Mouse (Mus musculus) forebrain, embryonic 12.5 days (tissue): ENCODE results near the gene Sh3gl3. TPM values are rescaled to one million over a fixed set of nuclear protein-coding genes. Genes with fewer than 3 reads are reported as not detected.
"Not testable (repeated sequence)": the region's sequence is repeated elsewhere in the genome, so short reads cannot be mapped to it uniquely, and the experiment has no call there.

Experiments
- ATAC-seq: fragments of 200-750 bp; cut with Nextera tagmentation; 2 replicates; pipeline ENCODE4 v1.8.0; 2017; ENCODE audit warnings: moderate TSS enrichment; ENCODE audit not compliant: low FRiP score
- H3K27ac ChIP-seq: fragments of 300-500 bp; sonication (generic); 2 replicates; pipeline ENCODE4 v1.5.1; 2016; ENCODE audit warnings: mild to moderate bottlenecking
- H3K27me3 ChIP-seq: fragments of 300-500 bp; sonication (generic); 2 replicates; pipeline ENCODE4 v1.6.1; 2016; ENCODE audit warnings: mild to moderate bottlenecking
- H3K36me3 ChIP-seq: fragments of 300-500 bp; sonication (generic); replicated peaks from 2 replicates; pipeline ENCODE4 v1.6.1; 2016; ENCODE audit warnings: mild to moderate bottlenecking
- H3K4me1 ChIP-seq: fragments of 300-500 bp; sonication (generic); 2 replicates; pipeline ENCODE4 v1.6.1; 2016
- H3K4me2 ChIP-seq: fragments of 300-500 bp; sonication (generic); 2 replicates; pipeline ENCODE4 v1.6.1; 2016; ENCODE audit warnings: mild to moderate bottlenecking, moderate library complexity
- H3K4me3 ChIP-seq: fragments of 300-500 bp; sonication (generic); replicated peaks from 2 replicates; pipeline ENCODE4 v1.5.1; 2016; ENCODE audit warnings: mild to moderate bottlenecking
- H3K9ac ChIP-seq: fragments of 300-500 bp; sonication (generic); 2 replicates; pipeline ENCODE4 v1.6.1; 2016; ENCODE audit warnings: mild to moderate bottlenecking
- H3K9me3 ChIP-seq: fragments of 300-500 bp; sonication (generic); 2 replicates; pipeline ENCODE4 v1.6.1; 2016
- WGBS: fragments of 180-500 bp; shearing (Covaris S2); methylation state at CpG from one replicate; pipeline ENCODE4 v1.1.7; 2016; 5-methylcytosine and 5-hydroxymethylcytosine counted together
- polyA plus RNA-seq: library from polyadenylated mRNA; unstranded; fragments of >200 nt; fragmentation: Nextera tagmentation; extraction: Ambion mirVana; gene quantifications from 2 replicates; pipeline ENCODE4 v1.2.1, GENCODE M21; 2016

Gene Sh3gl3
- polyA plus RNA-seq, 1 experiment from 2014 or later = 20.7 TPM

DNA sequence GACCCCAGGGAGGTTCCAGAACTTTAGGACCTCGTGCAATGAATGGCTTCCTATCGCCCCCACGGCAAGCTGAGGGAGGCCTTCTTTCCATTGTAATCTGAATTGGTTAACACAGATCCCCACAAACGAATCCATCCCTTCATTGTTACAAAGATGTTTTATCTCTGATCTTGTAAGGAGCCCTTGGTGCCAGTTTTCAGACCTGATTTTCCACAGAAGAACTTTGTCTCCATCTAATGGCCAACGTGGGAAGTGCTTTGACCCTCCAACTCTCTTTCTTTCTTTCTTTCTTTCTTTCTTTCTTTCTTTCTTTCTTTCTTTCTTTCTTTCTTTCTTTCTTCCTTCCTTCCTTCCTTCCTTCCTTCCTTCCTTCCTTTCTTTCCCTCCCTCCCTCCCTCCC is 99.2 kb downstream of the Sh3gl3 start:
- not testable (repeated sequence) for H3K9me3 ChIP-seq, H3K4me1 ChIP-seq, H3K4me2 ChIP-seq, H3K27ac ChIP-seq, H3K4me3 ChIP-seq, H3K36me3 ChIP-seq, ATAC-seq, H3K9ac ChIP-seq, H3K27me3 ChIP-seq
- 27% methylated on average over 5 of the region's 5 CpGs for WGBS

DNA sequence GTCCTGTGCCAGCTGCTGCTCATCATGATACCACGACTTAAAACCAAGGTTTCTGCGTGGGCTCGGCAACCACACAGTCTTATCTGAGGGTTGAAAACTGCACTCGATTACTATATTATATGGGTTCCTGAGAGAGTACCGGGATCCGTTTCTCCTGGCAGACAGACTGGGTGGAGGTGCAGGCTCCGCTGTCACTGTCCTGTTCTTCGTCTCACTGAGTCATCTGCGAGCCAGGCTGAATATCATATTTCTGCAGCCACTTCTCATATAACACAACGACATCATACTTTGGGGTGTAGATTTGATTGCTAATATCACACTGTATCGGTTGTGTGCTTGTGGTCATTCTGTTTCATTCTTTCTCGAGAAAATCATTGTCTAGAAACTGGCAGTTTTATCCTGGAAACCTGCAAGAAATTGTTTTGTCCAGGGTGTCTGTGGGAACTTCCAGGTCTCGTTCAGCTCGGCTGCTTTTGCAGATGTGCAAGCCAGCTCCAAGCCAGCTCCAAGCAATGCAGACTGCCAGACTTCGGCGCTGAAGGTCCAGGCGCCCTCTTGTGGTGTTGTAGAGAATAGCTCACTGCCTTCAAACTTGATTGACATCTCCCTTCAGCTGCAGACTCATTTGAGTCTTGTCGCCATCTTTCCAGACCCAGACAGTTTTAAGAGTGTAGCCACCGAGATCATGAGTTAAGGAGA is 100.5 kb downstream of the Sh3gl3 start:
- Histone ChIP-seq H3K36me3 (no peaks in the 10 kb centered on the region), H3K4me2 (no peak overlapping the region), H3K27ac (no peak overlapping the region), H3K4me1 (no peaks in the 10 kb centered on the region), H3K27me3 (no peaks in the 10 kb centered on the region), H3K9ac (no peak overlapping the region), H3K9me3 (no peaks in the 10 kb centered on the region), H3K4me3 (no peak overlapping the region)
- WGBS = 59% methylated on average over 19 of the region's 19 CpGs
- no peak for ATAC-seq

DNA sequence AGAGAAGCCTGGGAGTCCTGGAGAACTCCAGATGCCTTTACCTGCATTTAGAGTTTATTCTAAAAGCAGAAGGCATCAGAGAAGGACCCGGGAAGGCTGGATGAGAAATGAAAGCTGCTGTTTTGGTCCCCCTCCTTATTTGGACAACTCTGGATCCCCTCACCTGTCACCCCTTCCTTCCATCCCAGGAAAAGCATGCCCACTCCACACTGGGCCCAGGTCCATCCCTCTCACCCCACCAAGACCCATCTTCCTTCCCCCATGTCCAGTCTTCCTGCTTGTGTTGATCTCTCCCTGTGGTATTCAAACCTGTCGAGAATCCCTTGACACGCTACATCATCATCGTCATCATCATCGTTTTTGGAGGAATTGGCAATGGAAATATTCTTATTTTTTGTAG is 101.3 kb downstream of the Sh3gl3 start:
- no peaks in the 10 kb centered on the region for H3K36me3 ChIP-seq
- H3K27me3 ChIP-seq = no peaks in the 10 kb centered on the region

DNA sequence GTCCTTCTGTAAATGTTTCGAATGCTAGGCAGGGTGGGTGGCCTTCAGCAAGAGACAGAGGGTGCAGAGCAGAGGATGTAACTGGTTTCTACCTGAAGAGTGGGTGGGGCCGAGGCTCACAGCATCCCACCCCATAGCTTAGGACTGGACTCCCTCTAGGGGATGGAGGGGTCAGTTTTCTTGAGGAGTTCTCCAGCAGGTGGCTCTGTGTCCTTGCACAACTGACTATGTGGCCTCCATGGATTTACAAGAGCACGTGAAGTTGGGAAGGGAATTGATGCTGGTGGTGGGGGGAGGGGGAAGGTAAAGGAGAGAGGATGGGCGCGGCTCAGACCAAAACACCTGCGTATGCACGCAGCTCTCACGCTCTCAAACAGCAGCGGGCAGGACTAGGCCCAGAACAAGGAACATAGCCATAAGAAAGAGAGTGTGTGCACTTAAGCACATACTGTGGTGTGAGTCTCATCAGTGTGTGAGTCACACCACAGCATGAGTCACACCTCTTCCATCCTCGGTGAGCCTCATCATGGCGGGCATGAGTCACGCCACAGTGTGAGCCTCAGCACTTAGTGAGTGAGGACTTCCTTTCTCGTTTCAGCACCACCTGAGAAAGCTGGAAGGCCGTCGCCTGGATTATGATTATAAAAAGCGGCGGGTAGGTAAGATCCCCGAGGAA is 102.0 kb downstream of the Sh3gl3 start:
- ATAC-seq = no peak
- WGBS = 80% methylated on average over 18 of the region's 18 CpGs
- no peaks in the 10 kb centered on the region for H3K9me3 ChIP-seq
- H3K9ac ChIP-seq = no peak overlapping the region
- no peaks in the 10 kb centered on the region for H3K27me3 ChIP-seq
- no peak overlapping the region for H3K4me3 ChIP-seq
- no peak overlapping the region for H3K27ac ChIP-seq
- H3K36me3 ChIP-seq = no peaks in the 10 kb centered on the region
- no peak overlapping the region for H3K4me2 ChIP-seq
- H3K4me1 ChIP-seq = no peaks in the 10 kb centered on the region

More for the DNA sequence above, 101.3 kb downstream of the Sh3gl3 start:
- H3K27ac ChIP-seq = no peak overlapping the region
- no peaks in the 10 kb centered on the region for H3K9me3 ChIP-seq
- no peak for ATAC-seq
- H3K4me3 ChIP-seq = no peak overlapping the region
- H3K4me2 ChIP-seq = no peak overlapping the region
- H3K4me1 ChIP-seq = no peaks in the 10 kb centered on the region
- WGBS = 89% methylated on average over 5 of the region's 5 CpGs
- no peak overlapping the region for H3K9ac ChIP-seq

DNA sequence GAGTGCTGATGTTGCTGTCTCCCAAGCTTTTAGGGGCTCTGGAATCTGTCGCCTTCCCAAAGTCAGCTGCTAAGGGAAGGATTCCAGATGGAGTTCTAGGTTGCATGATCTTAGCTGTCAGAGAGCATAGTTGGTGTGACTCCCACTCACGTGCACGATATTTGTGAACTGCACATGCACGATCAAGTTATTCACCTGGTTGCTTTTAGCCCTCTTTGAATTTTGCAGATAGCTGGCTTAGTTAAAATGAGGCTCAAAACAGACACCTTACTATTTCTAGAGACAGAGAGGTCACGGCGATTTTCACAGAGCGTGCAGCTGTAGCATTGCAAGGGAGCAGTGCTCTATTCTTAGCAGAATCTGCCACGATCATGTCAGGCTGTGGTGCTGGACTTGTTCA is 108.4 kb downstream of the Sh3gl3 start:
- no peak overlapping the region for H3K27ac ChIP-seq
- H3K9me3 ChIP-seq = no peaks in the 10 kb centered on the region
- ATAC-seq = no peak
- 0 out of 2 replicates have a peak, but pooled peaks cover 3% of the 10 kb centered on the region for H3K4me1 ChIP-seq
- no peak overlapping the region for H3K9ac ChIP-seq
- no peak overlapping the region for H3K4me2 ChIP-seq
- H3K4me3 ChIP-seq = no peak overlapping the region
- H3K36me3 ChIP-seq = no peaks in the 10 kb centered on the region
- WGBS = 94% methylated on average over 8 of the region's 8 CpGs
- no peaks in the 10 kb centered on the region; the same call in 1 of the 2 replicates for H3K27me3 ChIP-seq

DNA sequence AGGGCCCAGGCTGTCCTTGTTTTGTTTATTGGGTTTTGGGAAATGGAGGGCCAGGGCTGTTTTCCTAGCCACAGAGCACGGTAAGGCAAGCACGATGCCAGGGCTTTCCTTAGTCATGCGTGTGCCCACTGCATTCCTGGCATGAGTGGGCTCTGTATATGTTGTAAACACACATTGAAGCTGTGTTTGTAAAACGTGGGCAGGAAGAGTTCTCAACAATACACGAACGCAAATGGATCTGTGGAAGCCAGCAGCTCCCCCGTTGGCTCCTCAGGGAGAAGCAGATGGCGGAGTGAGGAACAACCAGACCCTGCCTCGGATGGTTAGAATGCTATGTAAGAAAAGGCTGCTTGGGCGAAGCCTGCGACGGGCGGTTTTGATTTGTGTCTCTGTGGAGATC is 108.8 kb downstream of the Sh3gl3 start:
- Histone ChIP-seq H3K4me3 (no peak overlapping the region), H3K27me3 (no peaks in the 10 kb centered on the region; the same call in 1 of the 2 replicates), H3K36me3 (no peaks in the 10 kb centered on the region), H3K27ac (no peak overlapping the region), H3K4me2 (no peak overlapping the region), H3K9ac (no peak overlapping the region), H3K9me3 (no peaks in the 10 kb centered on the region), H3K4me1 (0 out of 2 replicates have a peak, but pooled peaks cover 3% of the 10 kb centered on the region)
- 82% methylated on average over 13 of the region's 13 CpGs for WGBS
- no peak for ATAC-seq

DNA sequence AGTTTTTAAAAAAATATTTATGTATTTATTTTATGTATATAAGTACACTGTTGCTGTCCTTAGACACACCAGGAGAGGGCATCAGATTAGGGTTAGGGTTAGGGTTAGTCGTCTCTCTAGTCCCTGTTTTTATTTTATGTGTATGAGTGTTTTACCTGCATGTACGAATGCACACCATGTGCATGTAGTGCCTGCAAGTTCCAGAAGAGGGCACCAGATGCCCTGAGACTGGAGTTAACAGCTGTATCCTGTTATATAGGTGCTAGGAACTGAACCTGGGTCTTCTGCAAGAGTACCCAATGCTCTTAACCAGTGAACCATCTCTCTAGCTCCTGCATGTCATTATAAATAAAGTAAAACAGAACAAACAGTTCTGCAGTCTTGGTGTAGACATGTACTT is 113.6 kb downstream of the Sh3gl3 start:
- Histone ChIP-seq H3K4me2 (no peak overlapping the region), H3K4me1 (0 out of 2 replicates have a peak, but pooled peaks cover 3% of the 10 kb centered on the region), H3K27ac (no peak overlapping the region), H3K36me3 (no peaks in the 10 kb centered on the region), H3K27me3 (no peaks in the 10 kb centered on the region), H3K4me3 (no peak overlapping the region), H3K9me3 (no peaks in the 10 kb centered on the region), H3K9ac (no peak overlapping the region)
- 86% methylated on average over 2 of the region's 2 CpGs for WGBS
- ATAC-seq = no peak

DNA sequence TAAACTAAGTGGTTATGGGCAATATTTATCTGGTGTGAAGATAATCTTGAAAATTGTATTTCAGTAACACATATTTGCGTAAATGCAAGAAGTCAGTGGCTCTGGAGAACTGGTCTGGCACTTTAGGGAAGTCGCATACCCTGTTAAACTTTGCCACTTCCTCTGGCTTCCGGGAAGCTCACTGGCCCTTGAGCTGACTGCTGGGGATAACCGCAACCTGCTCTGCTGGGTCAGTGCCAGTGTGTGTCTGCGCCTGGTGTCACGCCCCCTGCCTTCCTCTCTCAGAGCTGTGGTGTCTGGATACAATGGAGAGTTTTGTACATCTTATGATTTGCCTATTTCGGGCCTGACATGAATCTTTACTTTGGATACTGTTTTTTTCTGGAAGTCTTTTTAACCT is 119.8 kb downstream of the Sh3gl3 start:
- Histone ChIP-seq H3K27me3 (no peaks in the 10 kb centered on the region), H3K4me2 (no peak overlapping the region), H3K27ac (no peak overlapping the region), H3K4me1 (peaks cover 6% of the 10 kb centered on the region; the same call in 1 of the 2 replicates), H3K4me3 (no peak overlapping the region), H3K9ac (no peak overlapping the region), H3K36me3 (no peaks in the 10 kb centered on the region), H3K9me3 (no peaks in the 10 kb centered on the region)
- WGBS = 85% methylated on average over 7 of the region's 7 CpGs
- ATAC-seq = no peak

DNA sequence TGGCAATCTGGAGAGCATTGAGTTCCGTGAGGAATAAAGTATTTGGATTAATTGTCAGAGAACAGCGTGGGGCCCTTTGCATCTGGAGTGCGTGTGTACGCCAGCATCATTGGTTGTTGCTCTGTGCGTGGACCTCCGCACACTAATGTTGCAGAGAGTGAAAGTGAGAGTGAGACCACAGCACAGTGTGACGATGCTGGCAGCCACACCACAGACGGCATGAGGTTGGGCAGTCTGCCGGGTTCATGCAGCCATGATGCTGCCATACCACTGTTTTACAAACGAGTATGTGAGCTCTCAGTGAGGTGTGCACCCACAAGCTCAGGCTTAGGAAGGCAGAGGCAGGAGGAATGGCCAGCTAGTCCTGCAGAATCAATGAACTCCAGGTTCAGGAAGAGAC is 120.4 kb downstream of the Sh3gl3 start:
- no peak overlapping the region for H3K4me2 ChIP-seq
- ATAC-seq = no peak
- H3K36me3 ChIP-seq = no peaks in the 10 kb centered on the region
- no peak overlapping the region for H3K9ac ChIP-seq
- H3K9me3 ChIP-seq = no peaks in the 10 kb centered on the region
- H3K4me1 ChIP-seq = peaks cover 6% of the 10 kb centered on the region; the same call in 1 of the 2 replicates
- 79% methylated on average over 10 of the region's 10 CpGs for WGBS
- no peaks in the 10 kb centered on the region for H3K27me3 ChIP-seq
- no peak overlapping the region for H3K4me3 ChIP-seq
- H3K27ac ChIP-seq = no peak overlapping the region

DNA sequence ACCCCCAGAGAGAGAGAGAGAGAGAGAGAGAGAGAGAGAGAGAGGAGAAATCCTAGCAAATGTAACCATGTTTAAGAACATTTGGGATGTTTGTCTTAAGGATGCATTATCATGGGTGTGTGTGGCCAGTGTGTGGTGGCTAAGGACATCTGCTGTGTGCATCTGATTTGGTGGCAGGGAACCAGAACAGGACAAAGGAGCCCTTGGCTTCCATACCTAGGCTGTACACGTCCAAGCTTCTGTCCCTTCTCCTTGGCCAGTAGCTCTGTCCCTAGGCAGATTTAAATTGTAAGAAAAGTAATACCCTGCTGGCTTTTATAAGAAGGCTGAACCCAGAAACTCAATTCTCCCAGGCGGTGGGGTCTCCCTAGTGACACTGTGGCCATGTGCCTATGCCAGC is 121.0 kb downstream of the Sh3gl3 start:
- Histone ChIP-seq H3K36me3 (no peaks in the 10 kb centered on the region), H3K9me3 (no peaks in the 10 kb centered on the region), H3K27ac (no peak overlapping the region), H3K27me3 (no peaks in the 10 kb centered on the region), H3K4me2 (no peak overlapping the region), H3K4me1 (peaks cover 6% of the 10 kb centered on the region; the same call in 1 of the 2 replicates), H3K9ac (no peak overlapping the region), H3K4me3 (no peak overlapping the region)
- WGBS = 83% methylated on average over 2 of the region's 2 CpGs
- ATAC-seq = no peak

- H3K27me3 ChIP-seq = no peaks in the 10 kb centered on the region
- H3K9me3 ChIP-seq = no peaks in the 10 kb centered on the region
- H3K9ac ChIP-seq = no peak overlapping the region
- no peak overlapping the region for H3K27ac ChIP-seq
- H3K36me3 ChIP-seq = no peaks in the 10 kb centered on the region
- 50% methylated on average over 4 of the region's 4 CpGs for WGBS
- H3K4me3 ChIP-seq = no peak overlapping the region
- H3K4me1 ChIP-seq = no peaks in the 10 kb centered on the region
- no peak overlapping the region for H3K4me2 ChIP-seq
- no peak for ATAC-seq
Observed at GRCm38 (mm10) chr7:82308398-82308797, 134.8 kb downstream of the Sh3gl3 start.

GRCm38 (mm10) chr7:82318515-82318914 is 144.9 kb downstream of the Sh3gl3 start:
- WGBS = 90% methylated on average over 12 of the region's 12 CpGs
- Histone ChIP-seq H3K9ac (no peak overlapping the region), H3K4me3 (no peak overlapping the region), H3K27me3 (no peaks in the 10 kb centered on the region), H3K9me3 (no peaks in the 10 kb centered on the region), H3K36me3 (no peaks in the 10 kb centered on the region), H3K27ac (no peak overlapping the region), H3K4me2 (no peak overlapping the region), H3K4me1 (no peaks in the 10 kb centered on the region)
- no peak for ATAC-seq

- WGBS = 66% methylated on average over 1 of the region's 1 CpGs
- Histone ChIP-seq H3K27me3 (peaks cover 6% of the 10 kb centered on the region), H3K4me1 (no peaks in the 10 kb centered on the region), H3K36me3 (no peaks in the 10 kb centered on the region), H3K4me2 (no peak overlapping the region), H3K9me3 (no peaks in the 10 kb centered on the region), H3K4me3 (no peak overlapping the region), H3K9ac (no peak overlapping the region), H3K27ac (no peak overlapping the region)
- no peak for ATAC-seq
Observed at GRCm38 (mm10) chr7:82326616-82327015, 153.0 kb downstream of the Sh3gl3 start.
